In genomic region chr11:31784332-31784901, GRCm38 (mm10) we compare ENCODE assay signal across 19 mouse cellular contexts.
"Had no signal": no experiment of that assay in that cellular context is flagged by ENCODE, and none has a peak within 500 bp of the region (broad histone marks: within the 10 kb centered on the region; RNA-seq: fewer than 3 reads in every experiment).

No protein-coding gene starts in this region.

- ATAC-seq: inflammation-experienced regulatory T-cells, adult 6 months; intestine, embryonic 16.5 days; liver, postnatal 0 days; midbrain, embryonic 13.5 days; midbrain, embryonic 16.5 days had no signal

- H3K27ac ChIP-seq: limb, embryonic 10.5 days; limb, embryonic 13.5 days; liver, embryonic 14.5 days; lung, embryonic 15.5 days; midbrain, embryonic 13.5 days; stomach, embryonic 15.5 days had no signal

- H3K27me3 ChIP-seq: limb, embryonic 13.5 days; lung, embryonic 15.5 days; midbrain, embryonic 13.5 days; stomach, embryonic 15.5 days had no signal

- H3K9ac ChIP-seq: limb, embryonic 13.5 days; liver, embryonic 14.5 days; liver, postnatal 0 days; lung, embryonic 15.5 days; midbrain, embryonic 13.5 days; stomach, embryonic 15.5 days had no signal

- DNase-seq: kidney, adult 18-20 months; kidney, adult 9 months; kidney, postnatal 14 days; kidney, postnatal 4 days; layer of hippocampus, postnatal 36 days; liver; liver, postnatal 0 days; lung, postnatal 14 days; right cerebral cortex, postnatal 4 days; thymus, postnatal 25 days had no signal

- H3K36me3 ChIP-seq: limb, embryonic 10.5 days; limb, embryonic 13.5 days; lung, embryonic 15.5 days; midbrain, embryonic 13.5 days; stomach, embryonic 15.5 days had no signal

- H3K4me3 ChIP-seq: limb, embryonic 10.5 days; limb, embryonic 13.5 days; lung, embryonic 15.5 days; midbrain, embryonic 13.5 days; stomach, embryonic 15.5 days had no signal

- H3K9me3 ChIP-seq: limb, embryonic 10.5 days; limb, embryonic 13.5 days; lung, embryonic 15.5 days; stomach, embryonic 15.5 days had no signal

- H3K4me2 ChIP-seq: limb, embryonic 13.5 days; lung, embryonic 15.5 days; midbrain, embryonic 13.5 days; stomach, embryonic 15.5 days had no signal

- H3K4me1 ChIP-seq: midbrain, embryonic 13.5 days; stomach, embryonic 15.5 days had no signal
